Mouse (Mus musculus) bone marrow, adult 2 months (tissue): Measurements from ENCODE around the gene Creb3l4. TPM values are rescaled to one million over a fixed set of nuclear protein-coding genes. Genes with fewer than 3 reads are reported as not detected.

Source experiments
- H3K27ac ChIP-seq: fragments of 200-500 bp; 2 replicates; pipeline ENCODE4 v1.5.1; 2012; ENCODE audit warnings: low read depth, mild to moderate bottlenecking, control low read depth, inconsistent platforms, low read length; ENCODE audit not compliant: control insufficient read depth, poor library complexity, insufficient read depth
- H3K4me1 ChIP-seq: fragments of 200-500 bp; 2 replicates; pipeline ENCODE4 v1.6.1; 2011; ENCODE audit warnings: low read length; ENCODE audit not compliant: control insufficient read depth, insufficient read depth
- H3K4me3 ChIP-seq: fragments of 200-500 bp; replicated peaks from 2 replicates; pipeline ENCODE3; 2011; ENCODE audit warnings: mild to moderate bottlenecking, low read depth, low read length, control low read depth; ENCODE audit not compliant: control insufficient read depth
- CTCF ChIP-seq: fragments of 200-500 bp; IDR thresholded peaks from 2 replicates; pipeline ENCODE4 v1.5.1; 2011; ENCODE audit warnings: low read length, control low read depth; ENCODE audit not compliant: control insufficient read depth, insufficient read depth
- POLR2A ChIP-seq: fragments of 200-500 bp; IDR thresholded peaks from 2 replicates; pipeline ENCODE4 v1.6.1; 2011; ENCODE audit warnings: low read depth, mild to moderate bottlenecking, control low read depth, low read length, borderline replicate concordance; ENCODE audit not compliant: control insufficient read depth
- WGBS: fragments of 180-500 bp; shearing (Covaris S2); methylation state at CpG from one replicate; pipeline ENCODE4 v1.1.7; 2018; 5-methylcytosine and 5-hydroxymethylcytosine counted together
- polyA plus RNA-seq: library from polyadenylated mRNA; stranded (reverse); fragments of >200 nt; gene quantifications from 2 replicates; pipeline ENCODE4 v1.2.4, GENCODE M21; 2011; ENCODE audit warnings: low replicate concordance; ENCODE audit not compliant: missing spikeins, insufficient read depth, insufficient read length

Creb3l4 gene
- polyA plus RNA-seq, 1 experiment = not detected

DNA sequence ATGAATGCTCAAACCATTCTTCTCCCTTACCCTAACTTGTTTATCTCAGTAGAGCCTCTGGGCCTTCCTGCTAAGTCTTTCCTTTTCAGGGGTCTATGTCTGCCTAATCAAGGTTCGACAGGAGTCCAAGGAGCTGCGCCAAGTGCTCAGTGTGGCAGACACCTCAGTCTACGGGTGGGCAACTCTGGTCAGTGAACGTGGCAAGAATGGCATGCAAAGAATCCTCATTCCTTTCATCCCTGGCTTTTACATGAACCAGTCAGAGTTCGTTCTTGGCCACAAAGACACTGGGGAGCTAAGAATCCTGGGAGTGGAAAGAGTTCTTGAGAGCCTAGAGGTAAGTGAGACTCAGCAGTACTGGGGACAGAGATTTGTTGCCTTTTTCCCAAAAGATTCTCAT is 39.7 kb downstream of the Creb3l4 start:
- H3K4me1 ChIP-seq = no peaks in the 10 kb centered on the region; the same call in 1 of the 2 replicates
- no peak for TF ChIP-seq POLR2A
- WGBS = 72% methylated on average over 5 of the region's 5 CpGs
- H3K27ac ChIP-seq = no peak overlapping the region
- no peak overlapping the region for H3K4me3 ChIP-seq

- WGBS = 58% methylated on average over 1 of the region's 1 CpGs
- Histone ChIP-seq H3K27ac (no peak overlapping the region), H3K4me1 (no peaks in the 10 kb centered on the region; the same call in 1 of the 2 replicates), H3K4me3 (no peak overlapping the region)
- no peak for TF ChIP-seq CTCF
- TF ChIP-seq POLR2A = no peak
Measured at GRCm38 (mm10) chr3:90202884-90203283, 40.4 kb downstream of the Creb3l4 start.

DNA sequence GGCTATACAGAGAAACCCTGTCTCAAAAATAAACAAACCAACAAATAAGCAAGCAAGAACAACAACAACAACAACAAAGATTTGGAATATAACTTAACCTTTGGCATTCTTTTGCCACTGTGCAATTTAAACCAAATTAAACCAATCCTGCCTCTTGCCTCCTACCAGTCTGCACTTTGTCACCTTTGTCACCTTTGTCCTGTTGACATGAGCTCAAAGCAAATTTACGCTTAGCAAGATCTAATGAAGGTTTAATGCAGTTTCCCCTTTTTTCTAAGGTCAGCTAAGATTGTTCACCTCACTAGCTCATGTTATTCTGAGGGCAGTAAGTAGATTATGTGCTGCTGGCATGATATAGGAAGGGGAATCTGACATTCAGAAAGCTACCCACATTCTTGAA is 45.8 kb downstream of the Creb3l4 start:
- Histone ChIP-seq H3K27ac (no peak overlapping the region), H3K4me3 (no peak overlapping the region), H3K4me1 (no peaks in the 10 kb centered on the region)
- 81% methylated on average over 1 of the region's 1 CpGs for WGBS
- no peak for TF ChIP-seq POLR2A

GRCm38 (mm10) chr3:90195644-90196043 is 47.7 kb downstream of the Creb3l4 start:
- WGBS = 81% methylated on average over 1 of the region's 1 CpGs
- Histone ChIP-seq H3K4me1 (no peaks in the 10 kb centered on the region), H3K27ac (no peak overlapping the region), H3K4me3 (no peak overlapping the region)
- TF ChIP-seq POLR2A (no peak), CTCF (no peak)

DNA sequence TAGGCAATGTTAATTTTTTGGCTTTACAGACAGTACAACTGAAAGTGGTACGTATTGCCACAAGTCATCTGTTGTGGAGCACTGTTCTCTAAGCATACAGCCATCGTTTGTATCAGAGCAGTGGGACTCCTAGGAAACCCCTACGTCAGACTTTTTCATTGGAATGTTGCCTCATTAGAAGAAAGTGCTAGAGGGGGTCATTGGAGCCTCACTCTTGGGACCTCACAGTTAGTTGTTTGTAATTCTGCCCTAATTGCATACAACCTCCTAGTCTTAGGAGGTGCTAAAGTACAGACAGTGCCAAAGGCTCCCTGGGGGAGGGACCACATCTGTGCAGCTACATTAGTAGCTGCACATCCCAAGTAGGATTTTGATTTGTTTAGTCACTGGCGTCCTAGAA is 48.6 kb downstream of the Creb3l4 start:
- WGBS = 75% methylated on average over 4 of the region's 4 CpGs
- H3K4me1 ChIP-seq = no peaks in the 10 kb centered on the region
- TF ChIP-seq CTCF (no peak), POLR2A (no peak)
- H3K27ac ChIP-seq = no peak overlapping the region
- no peak overlapping the region for H3K4me3 ChIP-seq

- H3K4me3 ChIP-seq = no peak overlapping the region
- H3K4me1 ChIP-seq = no peaks in the 10 kb centered on the region
- no peak for TF ChIP-seq CTCF
- WGBS = 81% methylated on average over 11 of the region's 11 CpGs
- no peak overlapping the region for H3K27ac ChIP-seq
Measured at GRCm38 (mm10) chr3:90190859-90191510, 52.3 kb downstream of the Creb3l4 start.

Other genes with a start within 250 kb of the Creb3l4 start
- 34.2 and 70.1 TPM in 2 replicates for gene Hax1, start 244.7 kb downstream of the Creb3l4 start, polyA plus RNA-seq
- gene 4933434E20Rik, start 191.9 kb downstream of the Creb3l4 start, polyA plus RNA-seq = 31.4 and 49.9 TPM in 2 replicates
- gene Ubap2l, start 190.9 kb downstream of the Creb3l4 start, polyA plus RNA-seq = 57.2 and 89.7 TPM in 2 replicates
- 645 and 665 TPM in 2 replicates for gene Tpm3, start 170.9 kb downstream of the Creb3l4 start, polyA plus RNA-seq
- gene Nup210l, start 139.4 kb downstream of the Creb3l4 start, polyA plus RNA-seq = 0.79 and 1.5 TPM in 2 replicates
- 16.3 and 168 TPM in 2 replicates for gene Rps27, start 29.9 kb downstream of the Creb3l4 start, polyA plus RNA-seq
- gene Rab13, start 29.8 kb downstream of the Creb3l4 start, polyA plus RNA-seq = 11.5 and 13.0 TPM in 2 replicates
- 38.7 and 72.7 TPM in 2 replicates for gene Jtb, start 11.9 kb downstream of the Creb3l4 start, polyA plus RNA-seq
- 11.6 and 29.3 TPM in 2 replicates for gene Slc39a1, start 4.7 kb upstream of the Creb3l4 start, polyA plus RNA-seq
- gene Crtc2, start 10.7 kb upstream of the Creb3l4 start, polyA plus RNA-seq = 45.5 and 67.3 TPM in 2 replicates
- gene Dennd4b, start 21.7 kb upstream of the Creb3l4 start, polyA plus RNA-seq = 24.7 and 68.6 TPM in 2 replicates
- gene Gatad2b, start 49.7 kb upstream of the Creb3l4 start, polyA plus RNA-seq = 13.9 and 17.5 TPM in 2 replicates
- 4.4 and 5.6 TPM in 2 replicates for gene Slc27a3, start 146.4 kb upstream of the Creb3l4 start, polyA plus RNA-seq
- gene Ints3, start 190.1 kb upstream of the Creb3l4 start, polyA plus RNA-seq = 7.1 and 21.2 TPM in 2 replicates
- 6.4 and 10.6 TPM in 2 replicates for gene Npr1, start 222.4 kb upstream of the Creb3l4 start, polyA plus RNA-seq
- gene Ilf2, start 232.6 kb upstream of the Creb3l4 start, polyA plus RNA-seq = 85.2 and 110 TPM in 2 replicates
- gene Snapin, start 247.5 kb upstream of the Creb3l4 start, polyA plus RNA-seq = 14.8 and 22.4 TPM in 2 replicates